Mouse (Mus musculus) E14TG2a.4 (cell line): Measurements from ENCODE around the gene Gdi2.
"Not testable (repeated sequence)": the region's sequence is repeated elsewhere in the genome, so short reads cannot be mapped to it uniquely, and the experiment has no call there.

ENCODE experiments used
- CTCF ChIP-seq: conservative IDR thresholded peaks from 2 replicates; pipeline ENCODE4 v1.5.1; 2014; ENCODE audit warnings: low read length
- NANOG ChIP-seq: IDR thresholded peaks from 2 replicates; pipeline ENCODE4 v1.6.1; 2014; ENCODE audit warnings: borderline replicate concordance, low read length, mixed read lengths
- POU5F1 ChIP-seq: IDR thresholded peaks from 2 replicates; pipeline ENCODE4 v1.6.1; 2014; ENCODE audit warnings: low read length, borderline replicate concordance

DNA sequence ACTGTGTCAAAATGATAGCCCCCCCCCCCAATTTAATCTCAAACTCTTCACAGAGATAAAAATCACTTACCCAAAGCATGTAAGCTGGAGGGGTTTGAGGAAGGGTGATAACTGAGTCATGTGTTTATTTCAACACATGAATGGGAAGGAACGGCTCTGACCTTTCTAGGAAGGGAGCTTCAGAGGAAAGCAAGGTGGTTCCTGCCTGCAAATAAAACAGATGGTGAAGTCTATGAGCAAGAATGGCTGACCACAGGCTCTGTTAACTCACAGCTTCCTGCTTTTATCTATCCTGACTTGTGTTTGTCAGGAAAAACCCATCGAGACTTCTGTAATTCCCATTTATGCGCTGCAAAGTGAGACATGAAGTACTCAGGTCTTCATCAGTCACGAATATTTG is 18.5 kb upstream of the Gdi2 start:
- TF ChIP-seq CTCF, NANOG, POU5F1: not testable (repeated sequence)
